Mouse (Mus musculus): Measurements from ENCODE around the gene Pitpna. TPM values are rescaled to one million over a fixed set of nuclear protein-coding genes. Genes with fewer than 3 reads are reported as not detected.

Pitpna gene
- polyA plus RNA-seq, 1 experiment from 2014 or later: 70.4 TPM

- Histone ChIP-seq H3K27ac (ENCODE audit: low read length) (0 out of 2 replicates have a peak overlapping the region, but pooled peaks have one; percentile 43), H3K9me3 (ENCODE audit: low read length) (no peaks in the 10 kb centered on the region), H3K4me1 (ENCODE audit: insufficient read depth, low read length) (peaks cover 21% of the 10 kb centered on the region), H3K4me2 (replicated peaks; ENCODE audit: low read depth, low read length) (peak overlapping the region; percentile 71), H3K36me3 (ENCODE audit: insufficient read depth, low read length) (peaks cover 2% of the 10 kb centered on the region; the same call in 1 of the 2 replicates), H3K4me3 (ENCODE audit: low read length) (peak overlapping the region; percentile 100), H3K27me3 (ENCODE audit: insufficient read depth, low read length) (no peaks in the 10 kb centered on the region), H3K9ac (replicated peaks; ENCODE audit: low read length) (peak overlapping the region; percentile 54)
- ATAC-seq (ENCODE audit: low FRiP score, low TSS enrichment): no peak; the same call in 1 of the 2 replicates
- 90% methylated on average over 3 of the region's 3 CpGs for WGBS
These were observed 90.2 kb downstream of the Pitpna start for GRCm38 (mm10) chr11:75677881-75678746.

Small RNA genes lying within 50 kb of the gene (microRNA-seq; reads per million reads assigned to microRNA genes)
- gene Mir3971: not detected

Other genes with a start within 250 kb of the Pitpna start
- gene Rpa1, start 239.8 kb upstream of the Pitpna start, polyA plus RNA-seq (2015; fragmentation: Nextera tagmentation; extraction: Ambion mirVana): 119 and 129 TPM in 2 replicates
- gene Smyd4, start 239.7 kb upstream of the Pitpna start, polyA plus RNA-seq (2015; fragmentation: Nextera tagmentation; extraction: Ambion mirVana): 14.9 and 15.3 TPM in 2 replicates
- 121 and 127 TPM in 2 replicates for gene Serpinf1, start 165.4 kb upstream of the Pitpna start, polyA plus RNA-seq (2015; fragmentation: Nextera tagmentation; extraction: Ambion mirVana)
- gene Serpinf2, start 148.5 kb upstream of the Pitpna start, polyA plus RNA-seq (2015; fragmentation: Nextera tagmentation; extraction: Ambion mirVana): 57.8 and 60.2 TPM in 2 replicates
- 7.2 and 7.3 TPM in 2 replicates for gene Wdr81, start 133.4 kb upstream of the Pitpna start, polyA plus RNA-seq (2015; fragmentation: Nextera tagmentation; extraction: Ambion mirVana)
- 26.8 and 27.1 TPM in 2 replicates for gene Tlcd2, start 126.4 kb upstream of the Pitpna start, polyA plus RNA-seq (2015; fragmentation: Nextera tagmentation; extraction: Ambion mirVana)
- gene Prpf8, start 101.3 kb upstream of the Pitpna start, polyA plus RNA-seq (2015; fragmentation: Nextera tagmentation; extraction: Ambion mirVana): 64.0 and 66.2 TPM in 2 replicates
- 1.7 and 2.0 TPM in 2 replicates for gene Rilp, start 78.0 kb upstream of the Pitpna start, polyA plus RNA-seq (2015; fragmentation: Nextera tagmentation; extraction: Ambion mirVana)
- gene Scarf1, start 74.6 kb upstream of the Pitpna start, polyA plus RNA-seq (2015; fragmentation: Nextera tagmentation; extraction: Ambion mirVana): 19.2 and 19.5 TPM in 2 replicates
- 9.4 and 9.7 TPM in 2 replicates for gene Slc43a2, start 56.4 kb upstream of the Pitpna start, polyA plus RNA-seq (2015; fragmentation: Nextera tagmentation; extraction: Ambion mirVana)
- gene Inpp5k, start 42.9 kb downstream of the Pitpna start, polyA plus RNA-seq (2015; fragmentation: Nextera tagmentation; extraction: Ambion mirVana): 33.2 and 34.2 TPM in 2 replicates
- 83.0 and 85.9 TPM in 2 replicates for gene Myo1c, start 62.4 kb downstream of the Pitpna start, polyA plus RNA-seq (2015; fragmentation: Nextera tagmentation; extraction: Ambion mirVana)
- gene Crk, start 91.2 kb downstream of the Pitpna start, polyA plus RNA-seq (2015; fragmentation: Nextera tagmentation; extraction: Ambion mirVana): 133 and 136 TPM in 2 replicates
- gene Ywhae, start 144.8 kb downstream of the Pitpna start, polyA plus RNA-seq (2015; fragmentation: Nextera tagmentation; extraction: Ambion mirVana): 853 and 940 TPM in 2 replicates
- 0.54 and 0.86 TPM in 2 replicates for gene Doc2b, start 208.0 kb downstream of the Pitpna start, polyA plus RNA-seq (2015; fragmentation: Nextera tagmentation; extraction: Ambion mirVana)